Mouse (Mus musculus): ENCODE data around the gene Zbtb40. TPM values are rescaled to one million over a fixed set of nuclear protein-coding genes. Genes with fewer than 3 reads are reported as not detected.

The Zbtb40 gene
- 1 to 10 TPM; 1.1 to 5.0 TPM for polyA plus RNA-seq (2012; fragmentation: generic; extraction: Trizol)

GRCm38 (mm10) chr4:137048550-137049032 lies at the start of gene Zbtb40:
Gene Zbtb40 (minus strand): TSS chr4:137048801.

GRCm38 (mm10) chr4:136956751-136957446 lies 91.7 kb downstream of the Zbtb40 start, which contains the start of gene Epha8:
Gene Epha8 (minus strand): TSS chr4:136956816.

Other genes starting within 250 kb of the Zbtb40 start
- gene Ephb2, start 212.8 kb downstream of the Zbtb40 start, polyA plus RNA-seq (2012; fragmentation: generic; extraction: Trizol), result 10 to 100 TPM in 1 of 2 experiments, 1 to 10 TPM in 1; 6.6 to 19.7 TPM
- not detected for gene C1qb, start 162.6 kb downstream of the Zbtb40 start, polyA plus RNA-seq (2012; fragmentation: generic; extraction: Trizol)
- not detected for gene C1qc, start 155.7 kb downstream of the Zbtb40 start, polyA plus RNA-seq (2012; fragmentation: generic; extraction: Trizol)
- not detected for gene C1qa, start 150.0 kb downstream of the Zbtb40 start, polyA plus RNA-seq (2012; fragmentation: generic; extraction: Trizol)
- gene Epha8, start 92.0 kb downstream of the Zbtb40 start, polyA plus RNA-seq (2012; fragmentation: generic; extraction: Trizol), result under 1 TPM in 1 of 2 experiments, not detected in 1; 0.01 TPM
- gene Wnt4, start 228.7 kb upstream of the Zbtb40 start, polyA plus RNA-seq (2012; fragmentation: generic; extraction: Trizol), result under 1 TPM; 0.02 to 0.09 TPM